Mouse (Mus musculus) hindbrain, postnatal 0 days (tissue): ENCODE data around the gene Gstp1. TPM values are rescaled to one million over a fixed set of nuclear protein-coding genes. Genes with fewer than 3 reads are reported as not detected.

Source experiments
- ATAC-seq: fragments of 200-750 bp; cut with Nextera tagmentation; 2 replicates; pipeline ENCODE4 v1.8.0; 2017; ENCODE audit warnings: mild to moderate bottlenecking, moderate TSS enrichment, moderate library complexity
- DNase-seq: peaks from one replicate; pipeline ENCODE4 v3.0.0-alpha.2; 2015; ENCODE audit warnings: low spot score
- H3K27ac ChIP-seq: fragments of 300-500 bp; sonication (generic); 2 replicates; pipeline ENCODE4 v1.5.1; 2014; ENCODE audit warnings: mild to moderate bottlenecking
- H3K27me3 ChIP-seq: fragments of 300-500 bp; sonication (generic); 2 replicates; pipeline ENCODE4 v1.6.1; 2014; ENCODE audit warnings: low read length, mixed read lengths; ENCODE audit not compliant: insufficient read depth
- H3K36me3 ChIP-seq: fragments of 300-500 bp; sonication (generic); 2 replicates; pipeline ENCODE4 v1.6.1; 2014; ENCODE audit warnings: low read length, mixed read lengths; ENCODE audit not compliant: insufficient read depth
- H3K4me1 ChIP-seq: fragments of 300-500 bp; sonication (generic); 2 replicates; pipeline ENCODE4 v1.6.1; 2014; ENCODE audit warnings: antibody characterized with exemption, low read length, mixed read lengths; ENCODE audit not compliant: insufficient read depth
- H3K4me2 ChIP-seq: fragments of 300-500 bp; sonication (generic); 2 replicates; pipeline ENCODE4 v1.6.1; 2014; ENCODE audit warnings: low read depth, mild to moderate bottlenecking, low read length, moderate library complexity, mixed read lengths
- H3K4me3 ChIP-seq: fragments of 300-500 bp; sonication (generic); 2 replicates; pipeline ENCODE4 v1.5.1; 2014; ENCODE audit warnings: low read length
- H3K9ac ChIP-seq: fragments of 300-500 bp; sonication (generic); replicated peaks from 2 replicates; pipeline ENCODE4 v1.6.1; 2014; ENCODE audit warnings: mild to moderate bottlenecking, low read length, moderate library complexity, mixed read lengths
- H3K9me3 ChIP-seq: fragments of 300-500 bp; sonication (generic); 2 replicates; pipeline ENCODE4 v1.6.1; 2016; ENCODE audit warnings: low read length, mixed read lengths
- CTCF ChIP-seq: IDR thresholded peaks from 2 replicates; pipeline ENCODE4 v1.5.1; 2016; ENCODE audit warnings: antibody characterized with exemption, control low read depth, low read depth
- WGBS: fragments of 180-500 bp; shearing (Covaris S2); extraction: QIAGEN DNeasy Blood & Tissue Kit; methylation state at CpG from one replicate; pipeline ENCODE4 v1.1.7; 2014; 5-methylcytosine and 5-hydroxymethylcytosine counted together
- polyA plus RNA-seq: library from polyadenylated mRNA; unstranded; fragments of >200 nt; fragmentation: Nextera tagmentation; extraction: Ambion mirVana; gene quantifications from 2 replicates; pipeline ENCODE4 v1.2.1, GENCODE M21; 2015
- total RNA-seq: library from RNA; depleted of rRNA; stranded (reverse); fragments of >200 nt; gene quantifications from 2 replicates; pipeline ENCODE4 v1.2.3, GENCODE M21; 2014

Gene Gstp1
- total and polyA plus RNA-seq, 2 experiments from 2014 or later: 317 to 599 TPM

DNA sequence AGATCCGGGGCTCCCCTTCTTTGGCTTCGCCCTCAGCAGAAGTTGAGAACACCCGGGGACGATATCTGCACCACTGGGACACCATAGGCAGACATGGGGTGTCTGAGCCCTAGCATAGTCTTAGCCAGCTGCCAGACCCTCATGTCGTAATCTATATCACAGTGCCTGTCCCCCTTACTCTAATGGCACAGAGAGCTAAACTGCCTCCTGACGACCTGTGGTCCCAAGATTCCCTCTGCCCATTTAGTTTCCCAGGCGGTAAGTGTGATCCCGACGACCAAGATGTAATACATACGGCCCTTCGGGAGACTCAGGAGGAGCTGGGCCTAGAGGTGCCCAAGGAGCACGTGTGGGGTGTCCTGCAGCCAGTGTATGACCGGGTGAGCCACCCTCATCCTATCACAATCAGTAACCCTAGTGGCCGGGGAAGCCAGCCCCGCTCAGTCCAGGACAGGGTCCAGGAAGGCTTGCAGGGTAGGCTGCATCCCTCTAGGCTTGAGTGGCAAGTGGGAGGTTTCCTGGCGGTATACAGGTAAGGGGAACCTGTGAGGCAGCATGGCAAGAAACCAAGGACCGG, 36.7 kb downstream of the Gstp1 start:
- ATAC-seq: no peak; the same call in 1 of the 2 replicates
- Histone ChIP-seq H3K27me3 (no peaks in the 10 kb centered on the region), H3K4me1 (peaks cover 12% of the 10 kb centered on the region; the same call in 1 of the 2 replicates), H3K27ac (peak overlapping the region; percentile 85), H3K4me2 (peak overlapping the region; percentile 67), H3K9me3 (no peaks in the 10 kb centered on the region), H3K9ac (peak overlapping the region; percentile 66), H3K36me3 (peaks cover 3% of the 10 kb centered on the region; the same call in 1 of the 2 replicates), H3K4me3 (peak overlapping the region; percentile 52)
- TF ChIP-seq CTCF: peak; percentile 11; the same call in 1 of the 2 replicates
- 17% methylated on average over 17 of the region's 17 CpGs for WGBS
- no peak for DNase-seq

- H3K9ac ChIP-seq: peak within 1 kb of the TSS; percentile 66
- no peaks in the 10 kb centered on the region for H3K36me3 ChIP-seq
- ATAC-seq: peak; percentile 92
- peak within 1 kb of the TSS; percentile 67 for H3K4me2 ChIP-seq
- no peaks in the 10 kb centered on the region for H3K27me3 ChIP-seq
- DNase-seq: peak; percentile 98
- WGBS: under 1% methylated on average over 64 of the region's 64 CpGs
- no peaks in the 10 kb centered on the region for H3K9me3 ChIP-seq
- peak within 1 kb of the TSS; percentile 52 for H3K4me3 ChIP-seq
- H3K4me1 ChIP-seq: peaks cover 12% of the 10 kb centered on the region; the same call in 1 of the 2 replicates
- H3K27ac ChIP-seq: peak within 1 kb of the TSS; percentile 85
- peak; percentile 84 for TF ChIP-seq CTCF
These were observed 37.5 kb downstream of the Gstp1 start, which contains the start of the genes Nudt8 and Gm49405 for GRCm38 (mm10) chr19:4000119-4000900. Nudt8 (plus strand) TSS chr19:4000580. Gm49405 (plus strand) TSS chr19:4000626.

- no peak overlapping the region for H3K4me3 ChIP-seq
- DNase-seq (no peak), ATAC-seq (no peak)
- H3K9ac ChIP-seq: 0 out of 2 replicates have a peak overlapping the region, but pooled peaks have one; percentile 66
- H3K27ac ChIP-seq: no peak overlapping the region
- TF ChIP-seq CTCF: no peak
- no peaks in the 10 kb centered on the region for H3K9me3 ChIP-seq
- no peaks in the 10 kb centered on the region for H3K27me3 ChIP-seq
- H3K4me1 ChIP-seq: peaks cover 12% of the 10 kb centered on the region; the same call in 1 of the 2 replicates
- peak overlapping the region; percentile 67 for H3K4me2 ChIP-seq
- H3K36me3 ChIP-seq: no peaks in the 10 kb centered on the region
- 81% methylated on average over 9 of the region's 9 CpGs for WGBS
These were observed 38.6 kb downstream of the Gstp1 start for GRCm38 (mm10) chr19:3999121-3999730.

GRCm38 (mm10) chr19:3998335-3998734, 39.5 kb downstream of the Gstp1 start:
- 75% methylated on average over 8 of the region's 8 CpGs for WGBS
- Histone ChIP-seq H3K4me1 (peaks cover 12% of the 10 kb centered on the region; the same call in 1 of the 2 replicates), H3K9ac (no peak overlapping the region), H3K9me3 (no peaks in the 10 kb centered on the region), H3K27me3 (no peaks in the 10 kb centered on the region), H3K4me3 (no peak overlapping the region), H3K4me2 (no peak overlapping the region), H3K36me3 (no peaks in the 10 kb centered on the region), H3K27ac (no peak overlapping the region)
- DNase-seq: no peak
- TF ChIP-seq CTCF: no peak
- ATAC-seq: no peak

GRCm38 (mm10) chr19:3997231-3997630, 40.6 kb downstream of the Gstp1 start:
- no peak for DNase-seq
- 58% methylated on average over 8 of the region's 8 CpGs for WGBS

GRCm38 (mm10) chr19:3996747-3997146, 41.0 kb downstream of the Gstp1 start:
- Histone ChIP-seq H3K4me1 (peaks cover 12% of the 10 kb centered on the region; the same call in 1 of the 2 replicates), H3K36me3 (no peaks in the 10 kb centered on the region), H3K9ac (no peak overlapping the region), H3K4me3 (no peak overlapping the region), H3K9me3 (no peaks in the 10 kb centered on the region), H3K4me2 (no peak overlapping the region), H3K27ac (no peak overlapping the region), H3K27me3 (no peaks in the 10 kb centered on the region)
- TF ChIP-seq CTCF: no peak
- no peak for DNase-seq
- 81% methylated on average over 8 of the region's 8 CpGs for WGBS
- no peak for ATAC-seq

More at GRCm38 (mm10) chr19:3997231-3997630, 40.6 kb downstream of the Gstp1 start:
- H3K9me3 ChIP-seq: no peaks in the 10 kb centered on the region
- no peak overlapping the region for H3K27ac ChIP-seq
- H3K27me3 ChIP-seq: no peaks in the 10 kb centered on the region
- peaks cover 12% of the 10 kb centered on the region; the same call in 1 of the 2 replicates for H3K4me1 ChIP-seq
- H3K4me3 ChIP-seq: no peak overlapping the region
- H3K9ac ChIP-seq: no peak overlapping the region
- TF ChIP-seq CTCF: no peak
- H3K36me3 ChIP-seq: no peaks in the 10 kb centered on the region
- no peak overlapping the region for H3K4me2 ChIP-seq
- ATAC-seq: no peak
